Mouse (Mus musculus): ENCODE results near the gene Dohh. TPM values are rescaled to one million over a fixed set of nuclear protein-coding genes. Genes with fewer than 3 reads are reported as not detected.
A peak's percentile ranks its signal among the peaks of the same experiment; 100 is the strongest.

Gene Dohh
- polyA plus RNA-seq, 1 experiment from 2014 or later: 55.2 TPM

- TF ChIP-seq CTCF (IDR thresholded peaks at IDR 0.05): no peak
- Histone ChIP-seq H3K9ac (replicated peaks; ENCODE audit: low read depth) (peak within 1 kb of the TSS; percentile 56), H3K36me3 (ENCODE audit: insufficient read depth, low read length) (no peaks in the 10 kb centered on the region), H3K4me3 (ENCODE audit: low read depth, low read length) (peak within 1 kb of the TSS; percentile 70), H3K27me3 (replicated peaks; ENCODE audit: insufficient read depth, low read length) (no peaks in the 10 kb centered on the region), H3K4me1 (ENCODE audit: insufficient read depth, low read depth, low read length) (peaks cover 14% of the 10 kb centered on the region), H3K27ac (ENCODE audit: low read length) (peak within 1 kb of the TSS; percentile 62; the same call in 1 of the 2 replicates), H3K4me2 (replicated peaks; ENCODE audit: low read depth, low read length) (peak within 1 kb of the TSS; percentile 99), H3K9me3 (ENCODE audit: low read length) (no peaks in the 10 kb centered on the region)
- 4% methylated on average over 59 of the region's 79 CpGs for WGBS
- ATAC-seq (peak; percentile 94), DNase-seq (ENCODE audit: low spot score) (peak; percentile 95)
Measured at GRCm38 (mm10) chr10:81356991-81357844, 27.0 kb upstream of the Dohh start, which contains the start of gene Mfsd12. Gene Mfsd12, plus strand, starts transcription at chr10:81357491.

GRCm38 (mm10) chr10:81358209-81358608 lies 26.0 kb upstream of the Dohh start:
- Histone ChIP-seq H3K4me1 (ENCODE audit: insufficient read depth, low read depth, low read length) (peaks cover 14% of the 10 kb centered on the region), H3K27ac (ENCODE audit: low read length) (peak overlapping the region; percentile 62), H3K27me3 (replicated peaks; ENCODE audit: insufficient read depth, low read length) (no peaks in the 10 kb centered on the region), H3K9me3 (ENCODE audit: low read length) (no peaks in the 10 kb centered on the region), H3K4me2 (replicated peaks; ENCODE audit: low read depth, low read length) (peak overlapping the region; percentile 99), H3K4me3 (ENCODE audit: low read depth, low read length) (peak overlapping the region; percentile 70), H3K36me3 (ENCODE audit: insufficient read depth, low read length) (no peaks in the 10 kb centered on the region), H3K9ac (replicated peaks; ENCODE audit: low read depth) (peak overlapping the region; percentile 56)
- TF ChIP-seq EP300 (IDR thresholded peaks at IDR 0.05) (no peak), CTCF (IDR thresholded peaks at IDR 0.05) (no peak)
- DNase-seq (ENCODE audit: low spot score): no peak
- peak; percentile 8; the same call in 1 of the 2 replicates for ATAC-seq
- WGBS: 34% methylated on average over 4 of the region's 4 CpGs

- no peaks in the 10 kb centered on the region for H3K9me3 ChIP-seq (ENCODE audit: low read length)
- H3K4me2 ChIP-seq (replicated peaks; ENCODE audit: low read depth, low read length): peak overlapping the region; percentile 99; the same call in 1 of the 2 replicates
- H3K27me3 ChIP-seq (replicated peaks; ENCODE audit: insufficient read depth, low read length): no peaks in the 10 kb centered on the region
- TF ChIP-seq CTCF (IDR thresholded peaks at IDR 0.05) (no peak), EP300 (IDR thresholded peaks at IDR 0.05) (no peak)
- peak overlapping the region; percentile 62 for H3K27ac ChIP-seq (ENCODE audit: low read length)
- 58% methylated on average over 1 of the region's 1 CpGs for WGBS
- H3K9ac ChIP-seq (replicated peaks; ENCODE audit: low read depth): no peak overlapping the region
- peaks cover 20% of the 10 kb centered on the region for H3K4me1 ChIP-seq (ENCODE audit: insufficient read depth, low read depth, low read length)
- ATAC-seq (no peak), DNase-seq (ENCODE audit: low spot score) (peak; percentile 54)
- H3K4me3 ChIP-seq (ENCODE audit: low read depth, low read length): peak overlapping the region; percentile 70; the same call in 1 of the 2 replicates
- no peaks in the 10 kb centered on the region for H3K36me3 ChIP-seq (ENCODE audit: insufficient read depth, low read length)
Measured at GRCm38 (mm10) chr10:81358841-81359240, 25.4 kb upstream of the Dohh start.

- Histone ChIP-seq H3K4me2 (replicated peaks; ENCODE audit: low read depth, low read length) (no peak overlapping the region), H3K9ac (replicated peaks; ENCODE audit: low read depth) (no peak overlapping the region), H3K9me3 (ENCODE audit: low read length) (no peaks in the 10 kb centered on the region), H3K27me3 (replicated peaks; ENCODE audit: insufficient read depth, low read length) (no peaks in the 10 kb centered on the region), H3K4me1 (ENCODE audit: insufficient read depth, low read depth, low read length) (peaks cover 31% of the 10 kb centered on the region), H3K4me3 (ENCODE audit: low read depth, low read length) (no peak overlapping the region), H3K36me3 (ENCODE audit: insufficient read depth, low read length) (no peaks in the 10 kb centered on the region), H3K27ac (ENCODE audit: low read length) (no peak overlapping the region)
- 49% methylated on average over 8 of the region's 8 CpGs for WGBS
- no peak for ATAC-seq
- no peak for DNase-seq (ENCODE audit: low spot score)
- TF ChIP-seq EP300 (IDR thresholded peaks at IDR 0.05) (no peak), CTCF (IDR thresholded peaks at IDR 0.05) (no peak)
Measured at GRCm38 (mm10) chr10:81360721-81361120, 23.5 kb upstream of the Dohh start.

GRCm38 (mm10) chr10:81362336-81362949 lies 21.8 kb upstream of the Dohh start:
- Histone ChIP-seq H3K27me3 (replicated peaks; ENCODE audit: insufficient read depth, low read length) (no peaks in the 10 kb centered on the region), H3K9ac (replicated peaks; ENCODE audit: low read depth) (no peak overlapping the region), H3K4me3 (ENCODE audit: low read depth, low read length) (no peak overlapping the region), H3K4me1 (ENCODE audit: insufficient read depth, low read depth, low read length) (peaks cover 26% of the 10 kb centered on the region), H3K27ac (ENCODE audit: low read length) (peak overlapping the region; percentile 44; the same call in 1 of the 2 replicates), H3K4me2 (replicated peaks; ENCODE audit: low read depth, low read length) (no peak overlapping the region), H3K36me3 (ENCODE audit: insufficient read depth, low read length) (peaks cover 3% of the 10 kb centered on the region; the same call in 1 of the 2 replicates), H3K9me3 (ENCODE audit: low read length) (no peaks in the 10 kb centered on the region)
- 42% methylated on average over 12 of the region's 12 CpGs for whole genome bisulfite sequencing
- TF ChIP-seq CTCF (IDR thresholded peaks at IDR 0.05) (no peak), EP300 (IDR thresholded peaks at IDR 0.05) (no peak)
- ATAC-seq (peak; percentile 12), DNase-seq (ENCODE audit: low spot score) (no peak)
